17 mouse cellular contexts compared by ENCODE assay signal in genomic region chr4:127172614-127173013, GRCm38 (mm10). TPM values are rescaled to one million over a fixed set of nuclear protein-coding genes. Genes with fewer than 3 reads are reported as not detected.
DNase-seq lines count a peak whose midpoint lies in the region; ATAC-seq and TF ChIP-seq lines count a peak whose summit lies in the region.
"Had no signal": no experiment of that assay in that cellular context is flagged by ENCODE, and none has a peak within 500 bp of the region (broad histone marks: within the 10 kb centered on the region; RNA-seq: fewer than 3 reads in every experiment).

No protein-coding gene starts in this region.

- no peaks in the 10 kb centered on the region for H3K36me3 ChIP-seq in midbrain, embryonic 16.5 days (ENCODE audit: control insufficient read depth, insufficient read depth, low read length)
- H3K36me3 ChIP-seq: limb, embryonic 12.5 days; liver, embryonic 13.5 days; lung, embryonic 15.5 days; neural tube, embryonic 13.5 days had no signal

- H3K27me3 ChIP-seq in midbrain, embryonic 16.5 days (ENCODE audit: control insufficient read depth, insufficient read depth, low read depth, low read length) = no peaks in the 10 kb centered on the region

- TF ChIP-seq POLR2A in cortical plate, adult 2 months (IDR thresholded peaks at IDR 0.05; ENCODE audit: extremely low read depth, insufficient read depth, low read length) = 0 out of 2 replicates have a peak, but pooled peaks have one; percentile 34

- H3K27ac ChIP-seq in cortical plate, adult 2 months (ENCODE audit: insufficient read depth, low read length) = peak overlapping the region; percentile 87
- H3K27ac ChIP-seq in midbrain, embryonic 16.5 days (ENCODE audit: low read length) = no peak overlapping the region
- H3K27ac ChIP-seq: limb, embryonic 12.5 days; liver, embryonic 13.5 days; lung, embryonic 15.5 days; neural tube, embryonic 13.5 days had no signal

- H3K9ac ChIP-seq in midbrain, embryonic 16.5 days (ENCODE audit: low read depth, low read length) = peak overlapping the region; percentile 57; the same call in 1 of the 2 replicates
- H3K9ac ChIP-seq: limb, embryonic 12.5 days; liver, embryonic 13.5 days; lung, embryonic 15.5 days had no signal

- 70% methylated on average over 4 of the region's 4 CpGs for WGBS in midbrain, embryonic 16.5 days

- H3K4me2 ChIP-seq in midbrain, embryonic 16.5 days (ENCODE audit: low read length) = peak overlapping the region; percentile 43
- H3K4me2 ChIP-seq: limb, embryonic 12.5 days; liver, embryonic 13.5 days; lung, embryonic 15.5 days; neural tube, embryonic 13.5 days had no signal

- H3K4me1 ChIP-seq in cortical plate, adult 2 months (ENCODE audit: control insufficient read depth, insufficient read depth, low read length) = peaks cover 3% of the 10 kb centered on the region
- peaks cover 42% of the 10 kb centered on the region for H3K4me1 ChIP-seq in midbrain, embryonic 16.5 days (ENCODE audit: control insufficient read depth, insufficient read depth, low read length)

- intact Hi-C loops in left cerebral cortex, postnatal 25 days (cut with DNase I) = no loop called here

- H3K9me3 ChIP-seq in midbrain, embryonic 16.5 days (replicated peaks; ENCODE audit: control insufficient read depth, low read length, poor library complexity, severe bottlenecking) = no peaks in the 10 kb centered on the region
- H3K9me3 ChIP-seq: limb, embryonic 12.5 days; liver, embryonic 13.5 days; lung, embryonic 15.5 days; neural tube, embryonic 13.5 days had no signal

- DNase-seq in frontal cortex, postnatal 36 days (ENCODE audit: low spot score in 2 of 2) = peak; percentile 50 to 70
- no peak for DNase-seq in frontal cortex, postnatal 25 days (ENCODE audit: low spot score in 2 of 2)
- DNase-seq in left cerebral cortex, postnatal 25 days (ENCODE audit: low spot score in 2 of 2) = peak; percentile 45 to 88
- DNase-seq in left cerebral cortex, adult 9 months (ENCODE audit: low spot score in 2 of 2) = no peak
- no peak for DNase-seq in adrenal gland, adult 18-20 months (ENCODE audit: low spot score in 2 of 2)
- DNase-seq: adrenal gland, postnatal 36 days; gastrocnemius, postnatal 25 days; kidney, adult 2 months; liver, embryonic 13.5 days; thymus, adult 2 months had no signal

- no peak for TF ChIP-seq CTCF in cortical plate, adult 2 months (IDR thresholded peaks at IDR 0.05; ENCODE audit: extremely low read depth, insufficient read depth, low read length)

- no peak for ATAC-seq in midbrain, embryonic 16.5 days

- peak overlapping the region; percentile 55 for H3K4me3 ChIP-seq in cortical plate, adult 2 months (ENCODE audit: insufficient read depth, low read length)
- H3K4me3 ChIP-seq in midbrain, embryonic 16.5 days (ENCODE audit: low read depth, low read length) = no peak overlapping the region
- H3K4me3 ChIP-seq: limb, embryonic 12.5 days; liver, embryonic 13.5 days; lung, embryonic 15.5 days; neural tube, embryonic 13.5 days had no signal

RNA-seq across cellular contexts. Expression of gene Dlgap3, which starts 3.6 kb away (rescaled TPM):
- total RNA-seq in left cerebral cortex, postnatal 25 days (2021) = 100 to 1,000 TPM; 396 to 399 TPM
- polyA plus RNA-seq in cortical plate, adult 2 months (2012; rRNA removed) = 222 and 224 TPM in 2 replicates
- 17.6 and 19.5 TPM in 2 replicates for polyA plus RNA-seq in midbrain, embryonic 16.5 days (2015; fragmentation: Nextera tagmentation; extraction: Ambion mirVana)
- 1 to 10 TPM; 4.9 to 6.1 TPM for total RNA-seq in adrenal gland, adult 18-20 months (2021)
- total RNA-seq: monocyte, adult 5-6 weeks had no signal
- polyA plus RNA-seq: C2C12 had no signal

RNA-seq across cellular contexts. Expression of gene Tmem35b, which starts 49.1 kb away (rescaled TPM):
- total RNA-seq in left cerebral cortex, postnatal 25 days (2021) = 1 to 10 TPM; 2.5 to 3.4 TPM
- polyA plus RNA-seq in cortical plate, adult 2 months (2012; rRNA removed) = 9.5 and 11.6 TPM in 2 replicates
- 17.9 and 18.1 TPM in 2 replicates for polyA plus RNA-seq in midbrain, embryonic 16.5 days (2015; fragmentation: Nextera tagmentation; extraction: Ambion mirVana)
- total RNA-seq in adrenal gland, adult 18-20 months (2021) = 10 to 100 TPM; 15.0 to 19.6 TPM

Comparison
In these comparisons a context has a peak if more than half of its experiments do, and no peak if none do; other contexts are left out.
1. DNase-seq: peak in frontal cortex, postnatal 36 days (2 of 2) and left cerebral cortex, postnatal 25 days (2 of 2); none in frontal cortex, postnatal 25 days (0 of 2), left cerebral cortex, adult 9 months (0 of 2) and adrenal gland, adult 18-20 months (0 of 2).
2. RNA of gene Dlgap3, which starts 3.6 kb away (total RNA-seq): 396 to 399 TPM in left cerebral cortex, postnatal 25 days; 4.9 to 6.1 TPM in adrenal gland, adult 18-20 months; every median in the first group is over 10 times any median in the second.